Mouse (Mus musculus): ENCODE measurements at regions not wholly inside any gene's neighbourhood (a gene's known extent, or its start where the extent isn't known, plus 50 kb on each side); places are given as distances from the start of the nearest gene placed in this dataset.

DNA sequence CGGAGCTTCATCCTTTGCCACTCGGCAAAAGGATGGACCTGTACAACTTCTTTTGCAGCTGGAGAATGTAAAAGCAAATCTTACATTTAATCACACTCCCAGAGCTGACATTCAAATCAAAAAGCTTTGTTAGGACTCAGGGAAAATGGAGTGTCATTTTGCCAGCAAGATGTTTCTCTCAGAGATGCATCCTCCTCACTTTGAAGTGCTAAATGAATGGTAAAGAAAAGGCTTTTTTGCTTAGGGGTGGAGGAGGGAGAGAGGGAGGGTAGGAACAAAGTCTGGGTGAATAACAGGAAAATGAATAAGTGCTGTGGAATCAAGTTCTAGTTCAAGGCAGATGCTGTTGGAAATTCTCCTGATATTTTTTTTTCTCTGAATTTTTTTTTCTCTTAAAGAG, 53.4 kb upstream of the Gria1 start:
- TF ChIP-seq CTCF (IDR thresholded peaks at IDR 0.05; ENCODE audit: low read depth) (no peak), EP300 (IDR thresholded peaks at IDR 0.05; ENCODE audit: low read depth) (no peak)
